Mouse (Mus musculus): Measurements from ENCODE around the gene Ager. TPM values are rescaled to one million over a fixed set of nuclear protein-coding genes. Genes with fewer than 3 reads are reported as not detected.

Ager gene
- total and polyA plus RNA-seq, 3 experiments, result 2.1 to 6.5 (median 2.2) TPM

GRCm38 (mm10) chr17:34626773-34627092 is 29.1 kb downstream of the Ager start:
- ATAC-seq (ENCODE audit: extremely low read depth, insufficient number of reproducible peaks, low FRiP score, poor library complexity, severe bottlenecking) (0 out of 2 replicates have a peak, but pooled peaks have one; percentile 18), DNase-seq (ENCODE audit: low spot score) (peak; percentile 21)
- Histone ChIP-seq H3K27me3 (ENCODE audit: insufficient read depth, low read length) (peaks cover 39% of the 10 kb centered on the region), H3K4me3 (ENCODE audit: low read depth, low read length) (peak overlapping the region; percentile 72), H3K9me3 (replicated peaks) (no peaks in the 10 kb centered on the region), H3K4me1 (ENCODE audit: insufficient read depth, low read depth, low read length) (peaks cover 33% of the 10 kb centered on the region), H3K36me3 (replicated peaks) (peaks cover 19% of the 10 kb centered on the region)
- TF ChIP-seq GATA1 (IDR thresholded peaks at IDR 0.05; ENCODE audit: borderline replicate concordance, low read length), result no peak
- TF ChIP-seq TAL1 (conservative IDR thresholded peaks at IDR 0.05; ENCODE audit: low read depth, low read length), result no peak
- no peak for TF ChIP-seq CTCF (IDR thresholded peaks at IDR 0.05; ENCODE audit: low read depth, low read length)
- no peak for TF ChIP-seq GATA2 (IDR thresholded peaks at IDR 0.05; ENCODE audit: borderline replicate concordance, low read depth, low read length)
- no peak for TF ChIP-seq POLR2AphosphoS5 (IDR thresholded peaks at IDR 0.05; ENCODE audit: insufficient replicate concordance, low read depth, low read length)

- Histone ChIP-seq H3K27me3 (ENCODE audit: insufficient read depth, low read length) (peaks cover 39% of the 10 kb centered on the region), H3K4me1 (ENCODE audit: insufficient read depth, low read depth, low read length) (peaks cover 33% of the 10 kb centered on the region), H3K9me3 (replicated peaks) (no peaks in the 10 kb centered on the region), H3K4me3 (ENCODE audit: low read depth, low read length) (peak overlapping the region; percentile 72), H3K36me3 (replicated peaks) (peaks cover 17% of the 10 kb centered on the region)
- peak; percentile 64 for ATAC-seq (ENCODE audit: extremely low read depth, insufficient number of reproducible peaks, low FRiP score, poor library complexity, severe bottlenecking)
- TF ChIP-seq TAL1 (conservative IDR thresholded peaks at IDR 0.05; ENCODE audit: low read depth, low read length) (no peak), GATA1 (IDR thresholded peaks at IDR 0.05; ENCODE audit: borderline replicate concordance, low read length) (no peak), CTCF (IDR thresholded peaks at IDR 0.05; ENCODE audit: low read depth, low read length) (no peak), POLR2AphosphoS5 (IDR thresholded peaks at IDR 0.05; ENCODE audit: insufficient replicate concordance, low read depth, low read length) (no peak), GATA2 (IDR thresholded peaks at IDR 0.05; ENCODE audit: borderline replicate concordance, low read depth, low read length) (no peak)
- peak; percentile 61 for DNase-seq (ENCODE audit: low spot score)
Measured at GRCm38 (mm10) chr17:34627093-34627942, 29.7 kb downstream of the Ager start.

- ATAC-seq (ENCODE audit: extremely low read depth, insufficient number of reproducible peaks, low FRiP score, poor library complexity, severe bottlenecking), result no peak
- Histone ChIP-seq H3K4me1 (ENCODE audit: insufficient read depth, low read depth, low read length) (peaks cover 26% of the 10 kb centered on the region), H3K4me3 (ENCODE audit: low read depth, low read length) (peak within 1 kb of the TSS; percentile 72), H3K27me3 (ENCODE audit: insufficient read depth, low read length) (peaks cover 39% of the 10 kb centered on the region), H3K36me3 (replicated peaks) (peaks cover 9% of the 10 kb centered on the region), H3K9me3 (replicated peaks) (no peaks in the 10 kb centered on the region)
- no peak for DNase-seq (ENCODE audit: low spot score)
- TF ChIP-seq CTCF (IDR thresholded peaks at IDR 0.05; ENCODE audit: low read depth, low read length) (no peak), GATA1 (IDR thresholded peaks at IDR 0.05; ENCODE audit: borderline replicate concordance, low read length) (no peak), TAL1 (conservative IDR thresholded peaks at IDR 0.05; ENCODE audit: low read depth, low read length) (no peak), POLR2AphosphoS5 (IDR thresholded peaks at IDR 0.05; ENCODE audit: insufficient replicate concordance, low read depth, low read length) (no peak), GATA2 (IDR thresholded peaks at IDR 0.05; ENCODE audit: borderline replicate concordance, low read depth, low read length) (no peak)
Measured at GRCm38 (mm10) chr17:34627943-34628643, 30.4 kb downstream of the Ager start, which contains the start of gene Ppt2. Gene Ppt2, minus strand, starts transcription at chr17:34628510.

GRCm38 (mm10) chr17:34628644-34628967 is 30.9 kb downstream of the Ager start:
- no peak overlapping the region for H3K4me3 ChIP-seq (ENCODE audit: low read depth, low read length)

GRCm38 (mm10) chr17:34629221-34629751 is 31.6 kb downstream of the Ager start, which contains the start of gene Prrt1:
Gene Prrt1, plus strand, starts transcription at chr17:34629533.
- no peak for ATAC-seq (ENCODE audit: extremely low read depth, insufficient number of reproducible peaks, low FRiP score, poor library complexity, severe bottlenecking)
- no peak within 1 kb of the TSS for H3K4me3 ChIP-seq (ENCODE audit: low read depth, low read length)
- DNase-seq (ENCODE audit: low spot score), result no peak
- peaks cover 6% of the 10 kb centered on the region for H3K36me3 ChIP-seq (replicated peaks)
- no peak for TF ChIP-seq GATA1 (IDR thresholded peaks at IDR 0.05; ENCODE audit: borderline replicate concordance, low read length)
- no peak for TF ChIP-seq POLR2AphosphoS5 (IDR thresholded peaks at IDR 0.05; ENCODE audit: insufficient replicate concordance, low read depth, low read length)
- no peak for TF ChIP-seq GATA2 (IDR thresholded peaks at IDR 0.05; ENCODE audit: borderline replicate concordance, low read depth, low read length)
- no peak for TF ChIP-seq CTCF (IDR thresholded peaks at IDR 0.05; ENCODE audit: low read depth, low read length)
- H3K27me3 ChIP-seq (ENCODE audit: insufficient read depth, low read length), result peaks cover 47% of the 10 kb centered on the region
- H3K9me3 ChIP-seq (replicated peaks), result no peaks in the 10 kb centered on the region
- H3K4me1 ChIP-seq (ENCODE audit: insufficient read depth, low read depth, low read length), result peaks cover 26% of the 10 kb centered on the region

More at GRCm38 (mm10) chr17:34628644-34628967, 30.9 kb downstream of the Ager start:
- ATAC-seq (ENCODE audit: extremely low read depth, insufficient number of reproducible peaks, low FRiP score, poor library complexity, severe bottlenecking) (no peak), DNase-seq (ENCODE audit: low spot score) (no peak)
- Histone ChIP-seq H3K4me1 (ENCODE audit: insufficient read depth, low read depth, low read length) (peaks cover 26% of the 10 kb centered on the region), H3K9me3 (replicated peaks) (no peaks in the 10 kb centered on the region), H3K36me3 (replicated peaks) (peaks cover 6% of the 10 kb centered on the region), H3K27me3 (ENCODE audit: insufficient read depth, low read length) (peaks cover 44% of the 10 kb centered on the region)
- TF ChIP-seq GATA2 (IDR thresholded peaks at IDR 0.05; ENCODE audit: borderline replicate concordance, low read depth, low read length), result no peak
- TF ChIP-seq CTCF (IDR thresholded peaks at IDR 0.05; ENCODE audit: low read depth, low read length), result no peak
- no peak for TF ChIP-seq TAL1 (conservative IDR thresholded peaks at IDR 0.05; ENCODE audit: low read depth, low read length)
- TF ChIP-seq GATA1 (IDR thresholded peaks at IDR 0.05; ENCODE audit: borderline replicate concordance, low read length), result no peak
- no peak for TF ChIP-seq POLR2AphosphoS5 (IDR thresholded peaks at IDR 0.05; ENCODE audit: insufficient replicate concordance, low read depth, low read length)
